Mouse (Mus musculus) limb, embryonic 10.5 days (tissue): ENCODE data around the gene Iqcd. TPM values are rescaled to one million over a fixed set of nuclear protein-coding genes. Genes with fewer than 3 reads are reported as not detected.

Experiments
- DNase-seq: peaks from one replicate; pipeline ENCODE4 v3.0.0-alpha.2; 2017; ENCODE audit warnings: low spot score
- H3K27ac ChIP-seq: fragments of 300-500 bp; sonication (generic); 2 replicates; pipeline ENCODE4 v1.5.1; 2016; ENCODE audit warnings: mild to moderate bottlenecking
- H3K27me3 ChIP-seq: fragments of 300-500 bp; sonication (generic); 2 replicates; pipeline ENCODE4 v1.6.1; 2016; ENCODE audit warnings: low read depth, mild to moderate bottlenecking; ENCODE audit not compliant: poor library complexity, severe bottlenecking
- H3K36me3 ChIP-seq: fragments of 300-500 bp; sonication (generic); 2 replicates; pipeline ENCODE4 v1.6.1; 2016; ENCODE audit warnings: mild to moderate bottlenecking, moderate library complexity
- H3K4me1 ChIP-seq: fragments of 300-500 bp; sonication (generic); 2 replicates; pipeline ENCODE4 v1.6.1; 2016
- H3K4me3 ChIP-seq: fragments of 300-500 bp; sonication (generic); 2 replicates; pipeline ENCODE4 v1.5.1; 2016; ENCODE audit warnings: mild to moderate bottlenecking, moderate library complexity
- H3K9me3 ChIP-seq: fragments of 300-500 bp; sonication (generic); replicated peaks from 2 replicates; pipeline ENCODE4 v1.6.1; 2016; ENCODE audit warnings: mild to moderate bottlenecking
- WGBS: fragments of 180-500 bp; shearing (Covaris S2); methylation state at CpG from one replicate; pipeline ENCODE4 v1.1.7; 2016; 5-methylcytosine and 5-hydroxymethylcytosine counted together
- polyA plus RNA-seq: library from polyadenylated mRNA; unstranded; fragments of >200 nt; fragmentation: Nextera tagmentation; extraction: Ambion mirVana; gene quantifications from 2 replicates; pipeline ENCODE4 v1.2.1, GENCODE M21; 2016

Gene Iqcd
- polyA plus RNA-seq, 1 experiment from 2014 or later = 0.41 TPM

GRCm38 (mm10) chr5:120565171-120565905, 23.5 kb upstream of the Iqcd start:
- 54% methylated on average over 15 of the region's 15 CpGs for WGBS
- Histone ChIP-seq H3K36me3 (no peaks in the 10 kb centered on the region), H3K9me3 (no peaks in the 10 kb centered on the region), H3K27ac (peak overlapping the region; percentile 87), H3K27me3 (no peaks in the 10 kb centered on the region), H3K4me1 (peaks cover 87% of the 10 kb centered on the region), H3K4me3 (no peak overlapping the region)
- no peak for DNase-seq

GRCm38 (mm10) chr5:120566101-120566500, 22.7 kb upstream of the Iqcd start:
- H3K36me3 ChIP-seq = no peaks in the 10 kb centered on the region
- WGBS = 78% methylated on average over 5 of the region's 5 CpGs
- peak overlapping the region; percentile 87 for H3K27ac ChIP-seq
- H3K4me1 ChIP-seq = peaks cover 87% of the 10 kb centered on the region
- H3K9me3 ChIP-seq = no peaks in the 10 kb centered on the region
- DNase-seq = no peak
- H3K27me3 ChIP-seq = no peaks in the 10 kb centered on the region
- no peak overlapping the region for H3K4me3 ChIP-seq

- no peaks in the 10 kb centered on the region for H3K36me3 ChIP-seq
- 58% methylated on average over 9 of the region's 9 CpGs for WGBS
- no peaks in the 10 kb centered on the region for H3K9me3 ChIP-seq
- H3K27me3 ChIP-seq = no peaks in the 10 kb centered on the region
- peak overlapping the region; percentile 87 for H3K27ac ChIP-seq
- H3K4me3 ChIP-seq = peak overlapping the region; percentile 34
- no peak for DNase-seq
- H3K4me1 ChIP-seq = peaks cover 91% of the 10 kb centered on the region
These were observed 22.0 kb upstream of the Iqcd start for GRCm38 (mm10) chr5:120566681-120567252.

GRCm38 (mm10) chr5:120567253-120567701, 21.5 kb upstream of the Iqcd start:
- Histone ChIP-seq H3K9me3 (no peaks in the 10 kb centered on the region), H3K36me3 (no peaks in the 10 kb centered on the region), H3K27ac (peak overlapping the region; percentile 87), H3K27me3 (no peaks in the 10 kb centered on the region), H3K4me3 (peak overlapping the region; percentile 34), H3K4me1 (peaks cover 94% of the 10 kb centered on the region)
- 7% methylated on average over 21 of the region's 21 CpGs for WGBS
- peak; percentile 73 for DNase-seq

GRCm38 (mm10) chr5:120567761-120568211, 21.0 kb upstream of the Iqcd start:
- peak overlapping the region; percentile 87 for H3K27ac ChIP-seq
- no peaks in the 10 kb centered on the region for H3K27me3 ChIP-seq
- WGBS = 44% methylated on average over 14 of the region's 14 CpGs
- no peaks in the 10 kb centered on the region for H3K36me3 ChIP-seq
- DNase-seq = no peak
- peak overlapping the region; percentile 34 for H3K4me3 ChIP-seq
- peaks cover 94% of the 10 kb centered on the region for H3K4me1 ChIP-seq
- H3K9me3 ChIP-seq = no peaks in the 10 kb centered on the region

GRCm38 (mm10) chr5:120568336-120568768, 20.5 kb upstream of the Iqcd start:
- Histone ChIP-seq H3K36me3 (no peaks in the 10 kb centered on the region), H3K4me3 (0 out of 2 replicates have a peak overlapping the region, but pooled peaks have one; percentile 34), H3K27ac (peak overlapping the region; percentile 87), H3K4me1 (peaks cover 88% of the 10 kb centered on the region), H3K27me3 (no peaks in the 10 kb centered on the region), H3K9me3 (no peaks in the 10 kb centered on the region)
- DNase-seq = peak; percentile 40
- WGBS = 51% methylated on average over 9 of the region's 9 CpGs

GRCm38 (mm10) chr5:120568964-120569363, 19.9 kb upstream of the Iqcd start:
- H3K27me3 ChIP-seq = no peaks in the 10 kb centered on the region
- H3K9me3 ChIP-seq = no peaks in the 10 kb centered on the region
- no peak overlapping the region for H3K4me3 ChIP-seq
- DNase-seq = no peak
- peak overlapping the region; percentile 87 for H3K27ac ChIP-seq
- no peaks in the 10 kb centered on the region for H3K36me3 ChIP-seq
- WGBS = 83% methylated on average over 4 of the region's 4 CpGs
- H3K4me1 ChIP-seq = peaks cover 82% of the 10 kb centered on the region

GRCm38 (mm10) chr5:120569791-120570190, 19.0 kb upstream of the Iqcd start:
- no peak for DNase-seq
- H3K4me1 ChIP-seq = peaks cover 81% of the 10 kb centered on the region
- no peaks in the 10 kb centered on the region for H3K9me3 ChIP-seq
- no peak overlapping the region for H3K4me3 ChIP-seq
- WGBS = 89% methylated on average over 3 of the region's 3 CpGs
- H3K27me3 ChIP-seq = no peaks in the 10 kb centered on the region
- H3K27ac ChIP-seq = peak overlapping the region; percentile 87
- no peaks in the 10 kb centered on the region for H3K36me3 ChIP-seq

- peaks cover 81% of the 10 kb centered on the region for H3K4me1 ChIP-seq
- no peak overlapping the region for H3K4me3 ChIP-seq
- no peaks in the 10 kb centered on the region for H3K27me3 ChIP-seq
- WGBS = 93% methylated on average over 11 of the region's 11 CpGs
- peak overlapping the region; percentile 87 for H3K27ac ChIP-seq
- DNase-seq = no peak
- H3K9me3 ChIP-seq = no peaks in the 10 kb centered on the region
- no peaks in the 10 kb centered on the region for H3K36me3 ChIP-seq
These were observed 18.4 kb upstream of the Iqcd start for GRCm38 (mm10) chr5:120570289-120570897.

GRCm38 (mm10) chr5:120571056-120571740, 17.6 kb upstream of the Iqcd start:
- Histone ChIP-seq H3K27ac (peak overlapping the region; percentile 87), H3K36me3 (no peaks in the 10 kb centered on the region), H3K9me3 (no peaks in the 10 kb centered on the region), H3K4me3 (no peak overlapping the region), H3K27me3 (no peaks in the 10 kb centered on the region), H3K4me1 (peaks cover 73% of the 10 kb centered on the region)
- WGBS = 64% methylated on average over 14 of the region's 14 CpGs
- peak; percentile 39 for DNase-seq

- Histone ChIP-seq H3K4me1 (peaks cover 70% of the 10 kb centered on the region), H3K4me3 (no peak overlapping the region), H3K36me3 (no peaks in the 10 kb centered on the region), H3K9me3 (no peaks in the 10 kb centered on the region), H3K27ac (no peak overlapping the region), H3K27me3 (no peaks in the 10 kb centered on the region)
- WGBS = 66% methylated on average over 10 of the region's 10 CpGs
- no peak for DNase-seq
These were observed 14.2 kb upstream of the Iqcd start for GRCm38 (mm10) chr5:120574469-120575063.

- WGBS = 82% methylated on average over 11 of the region's 11 CpGs
- Histone ChIP-seq H3K36me3 (peaks cover 17% of the 10 kb centered on the region), H3K27ac (peak overlapping the region; percentile 42; the same call in 1 of the 2 replicates), H3K27me3 (no peaks in the 10 kb centered on the region), H3K4me1 (peaks cover 67% of the 10 kb centered on the region), H3K9me3 (no peaks in the 10 kb centered on the region), H3K4me3 (no peak overlapping the region)
- DNase-seq = no peak
These were observed 12.0 kb upstream of the Iqcd start for GRCm38 (mm10) chr5:120576781-120577301.
